Mouse (Mus musculus) heart, adult 2 months (tissue): Measurements from ENCODE around the gene Slc22a21. TPM values are rescaled to one million over a fixed set of nuclear protein-coding genes. Genes with fewer than 3 reads are reported as not detected.
"Not testable (repeated sequence)": the region's sequence is repeated elsewhere in the genome, so short reads cannot be mapped to it uniquely, and the experiment has no call there.

Source experiments
- DNase-seq, 2 experiments: peaks; one replicate each; pipeline ENCODE4 v3.0.0; 2021
- H3K27ac ChIP-seq: fragments of 200-600 bp; 2 replicates; pipeline ENCODE4 v1.8.1; 2022
- H3K27me3 ChIP-seq: fragments of 200-500 bp; 2 replicates; pipeline ENCODE4 v1.6.1; 2012; ENCODE audit warnings: mild to moderate bottlenecking, low read length, inconsistent platforms, mixed read lengths; ENCODE audit not compliant: control insufficient read depth, insufficient read depth
- H3K36me3 ChIP-seq: fragments of 200-500 bp; 2 replicates; pipeline ENCODE4 v1.6.1; 2012; ENCODE audit warnings: low read length, inconsistent platforms; ENCODE audit not compliant: control insufficient read depth, insufficient read depth
- H3K4me1 ChIP-seq: fragments of 200-500 bp; 2 replicates; pipeline ENCODE4 v1.6.1; 2011; ENCODE audit warnings: low read length; ENCODE audit not compliant: control insufficient read depth, insufficient read depth
- H3K4me3 ChIP-seq: fragments of 200-600 bp; 2 replicates; pipeline ENCODE4 v1.8.1; 2022
- H3K79me2 ChIP-seq: fragments of 200-500 bp; replicated peaks from 2 replicates; pipeline ENCODE4 v1.6.1; 2012; ENCODE audit warnings: mild to moderate bottlenecking, inconsistent platforms, low read length, moderate library complexity, mixed read lengths; ENCODE audit not compliant: control insufficient read depth, insufficient read depth
- H3K9ac ChIP-seq: fragments of 200-500 bp; 2 replicates; pipeline ENCODE4 v1.6.1; 2012; ENCODE audit warnings: low read depth, mild to moderate bottlenecking, control low read depth, inconsistent platforms, low read length, mixed read lengths
- CTCF ChIP-seq: fragments of 200-600 bp; IDR thresholded peaks from 2 replicates; pipeline ENCODE4 v1.8.1; 2022; ENCODE audit warnings: antibody characterized with exemption, mild to moderate bottlenecking, moderate library complexity
- EP300 ChIP-seq: fragments of 200-500 bp; IDR thresholded peaks from 2 replicates; pipeline ENCODE4 v1.6.1; 2011; ENCODE audit warnings: low read depth, low read length, control low read depth; ENCODE audit not compliant: insufficient read depth
- POLR2A ChIP-seq: fragments of 200-500 bp; IDR thresholded peaks from 2 replicates; pipeline ENCODE4 v1.6.1; 2011; ENCODE audit warnings: mild to moderate bottlenecking, low read depth, low read length, control low read depth; ENCODE audit not compliant: insufficient read depth
- WGBS: fragments of 180-500 bp; shearing (Covaris S2); methylation state at CpG from one replicate; pipeline ENCODE4 v1.1.7; 2018; 5-methylcytosine and 5-hydroxymethylcytosine counted together
- intact Hi-C: fragments of 180-260 bp; cut with DNase I; formaldehyde crosslinking; loops from one replicate; pipeline ENCODE4 v1.15.1; 2025
- polyA plus RNA-seq: library from polyadenylated mRNA; depleted of rRNA; stranded (reverse); fragments of >200 nt; gene quantifications from 2 replicates; pipeline ENCODE4 v1.2.3, GENCODE M21; 2012
- total RNA-seq, 2 experiments: library from RNA; stranded (reverse); gene quantifications; 2 replicates each; pipeline ENCODE4 v1.2.3; 2021

The Slc22a21 gene
- total and polyA plus RNA-seq, 3 experiments: 0.61 to 1.5 (median 1.3) TPM

DNA sequence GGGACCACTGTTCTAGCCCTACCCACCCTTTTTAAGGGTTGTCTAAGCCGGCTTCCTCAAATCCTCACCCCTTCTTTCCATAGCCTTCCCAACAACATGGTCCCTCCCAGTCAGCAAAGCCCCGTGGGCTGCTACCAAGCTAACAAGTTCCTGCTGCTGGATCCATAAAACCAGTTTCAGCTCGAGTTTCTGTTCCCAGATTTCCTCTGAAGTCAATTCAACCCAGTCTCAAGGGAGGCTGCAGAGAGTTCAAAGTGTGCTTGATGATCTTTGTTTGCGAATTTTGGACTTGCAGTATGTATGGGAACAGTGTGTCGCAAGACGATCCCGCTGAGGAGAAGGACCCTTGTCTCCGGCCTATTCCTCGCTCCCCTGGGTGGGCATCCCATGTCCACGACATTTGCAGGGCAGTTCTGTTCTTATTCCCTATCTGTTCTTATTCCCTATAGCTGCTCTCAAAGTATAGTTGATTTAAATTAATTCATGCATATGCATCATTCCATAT is 28.3 kb upstream of the Slc22a21 start:
- TF ChIP-seq EP300 (no peak), CTCF (no peak), POLR2A (no peak)

DNA sequence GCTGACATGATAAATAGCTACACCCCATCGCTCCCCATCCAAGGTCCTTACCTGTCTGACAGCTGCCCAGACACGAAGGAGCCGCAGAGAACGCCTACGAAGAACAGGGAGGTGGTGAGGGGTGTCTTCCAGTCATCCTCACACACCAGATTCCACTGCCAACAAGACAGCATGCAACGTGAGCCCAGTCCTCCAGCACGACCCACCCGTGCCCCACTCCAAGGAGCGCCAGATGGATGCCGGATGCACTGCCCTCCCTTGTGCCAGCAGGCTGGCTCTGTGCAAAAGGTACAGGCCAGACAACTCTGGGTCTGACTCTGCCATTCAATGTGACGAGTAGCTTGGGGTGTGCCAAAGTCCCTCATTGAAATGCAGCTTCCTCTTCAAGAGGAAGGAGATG is 27.6 kb upstream of the Slc22a21 start:
- 80% methylated on average over 11 of the region's 11 CpGs for WGBS
- intact Hi-C loops: no loop called here
- H3K4me3 ChIP-seq: no peak overlapping the region
- no peaks in the 10 kb centered on the region for H3K27me3 ChIP-seq
- H3K4me1 ChIP-seq: peaks cover 6% of the 10 kb centered on the region; the same call in 1 of the 2 replicates
- H3K79me2 ChIP-seq: no peaks in the 10 kb centered on the region
- TF ChIP-seq POLR2A (no peak), EP300 (no peak), CTCF (no peak)
- DNase-seq: no peak
- no peak overlapping the region for H3K9ac ChIP-seq
- H3K27ac ChIP-seq: peak overlapping the region; percentile 28
- no peaks in the 10 kb centered on the region for H3K36me3 ChIP-seq

More for the DNA sequence above, 28.3 kb upstream of the Slc22a21 start:
- H3K27me3 ChIP-seq: no peaks in the 10 kb centered on the region
- WGBS: 72% methylated on average over 10 of the region's 10 CpGs
- H3K9ac ChIP-seq: no peak overlapping the region
- no peaks in the 10 kb centered on the region for H3K36me3 ChIP-seq
- H3K4me1 ChIP-seq: peaks cover 6% of the 10 kb centered on the region; the same call in 1 of the 2 replicates
- peak in 1 of 2 experiments; percentile 15 for DNase-seq
- no peaks in the 10 kb centered on the region for H3K79me2 ChIP-seq
- no peak overlapping the region for H3K4me3 ChIP-seq
- no peak overlapping the region for H3K27ac ChIP-seq
- intact Hi-C loops: no loop called here

DNA sequence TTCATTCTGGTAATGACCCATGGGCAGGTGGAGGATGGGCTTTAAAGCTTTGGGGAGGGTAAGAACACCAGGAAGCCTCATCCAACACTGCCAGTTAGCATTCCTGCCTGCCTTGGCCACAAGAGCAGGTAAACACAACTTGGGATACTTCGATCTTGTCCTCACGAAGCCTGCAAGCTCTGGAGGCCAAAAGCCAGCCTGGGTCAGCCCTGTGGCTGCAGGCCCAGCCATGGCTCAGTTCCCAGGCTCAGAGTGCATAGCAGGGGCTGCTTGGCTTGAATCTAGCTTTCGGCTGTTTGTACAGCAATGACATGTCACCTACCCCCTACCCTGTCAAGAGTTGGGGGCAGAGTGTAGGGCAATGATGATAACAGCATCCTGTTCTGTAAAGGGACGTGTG is 26.8 kb upstream of the Slc22a21 start:
- Histone ChIP-seq H3K4me1 (peaks cover 6% of the 10 kb centered on the region; the same call in 1 of the 2 replicates), H3K27ac (no peak overlapping the region; the same call in 1 of the 2 replicates), H3K79me2 (no peaks in the 10 kb centered on the region), H3K36me3 (no peaks in the 10 kb centered on the region), H3K9ac (no peak overlapping the region), H3K4me3 (no peak overlapping the region), H3K27me3 (no peaks in the 10 kb centered on the region)
- intact Hi-C loops: no loop called here
- no peak for TF ChIP-seq CTCF
- TF ChIP-seq EP300: peak; percentile 62; the same call in 1 of the 2 replicates
- TF ChIP-seq POLR2A: no peak
- 37% methylated on average over 4 of the region's 4 CpGs for WGBS
- peak; percentile 74 to 81 for DNase-seq

DNA sequence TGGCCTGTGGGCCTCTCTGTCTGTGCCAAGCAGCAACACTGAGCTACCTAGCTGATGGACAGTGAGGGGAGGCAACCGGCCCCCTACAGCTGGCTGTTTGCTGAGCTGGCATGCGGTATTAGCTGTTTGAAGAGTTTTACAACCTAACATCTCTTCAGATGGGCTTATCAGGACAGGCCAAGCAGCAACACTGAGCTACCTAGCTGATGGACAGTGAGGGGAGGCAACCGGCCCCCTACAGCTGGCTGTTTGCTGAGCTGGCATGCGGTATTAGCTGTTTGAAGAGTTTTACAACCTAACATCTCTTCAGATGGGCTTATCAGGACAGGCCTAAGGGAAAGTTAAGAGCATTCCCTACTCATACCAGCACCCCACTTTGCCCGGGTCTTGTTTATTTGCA is 26.2 kb upstream of the Slc22a21 start:
- H3K36me3 ChIP-seq, H3K9ac ChIP-seq, H3K4me1 ChIP-seq, DNase-seq, H3K4me3 ChIP-seq, H3K79me2 ChIP-seq, H3K27me3 ChIP-seq, intact Hi-C loops, H3K27ac ChIP-seq: not testable (repeated sequence)
- 74% methylated on average over 5 of the region's 5 CpGs for WGBS

DNA sequence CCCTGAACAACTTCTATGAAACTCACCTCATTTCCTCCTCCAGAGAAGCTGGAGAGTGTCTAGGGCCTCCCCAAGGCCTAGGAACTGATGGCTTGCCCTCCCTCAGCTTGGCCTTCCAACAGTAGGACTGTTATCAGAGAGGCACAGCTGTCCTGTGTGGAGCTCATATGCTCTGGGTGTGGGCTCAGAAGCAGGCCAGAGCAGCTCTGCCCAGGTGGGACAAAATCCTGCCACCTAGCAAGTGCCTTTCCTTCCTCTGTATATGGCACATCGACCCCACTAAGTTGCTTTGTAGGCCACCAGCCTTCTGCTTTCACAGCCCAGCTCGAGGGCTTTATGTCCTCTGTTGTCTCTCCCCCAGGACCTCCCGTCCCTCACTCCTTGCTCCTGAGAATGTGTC is 24.6 kb upstream of the Slc22a21 start:
- no peak overlapping the region for H3K9ac ChIP-seq
- peaks cover 6% of the 10 kb centered on the region; the same call in 1 of the 2 replicates for H3K4me1 ChIP-seq
- H3K79me2 ChIP-seq: no peaks in the 10 kb centered on the region
- no peak for TF ChIP-seq EP300
- TF ChIP-seq CTCF: no peak
- TF ChIP-seq POLR2A: no peak
- H3K36me3 ChIP-seq: no peaks in the 10 kb centered on the region
- no peak for DNase-seq
- no peak overlapping the region for H3K27ac ChIP-seq
- H3K4me3 ChIP-seq: no peak overlapping the region
- WGBS: 93% methylated on average over 3 of the region's 3 CpGs
- intact Hi-C loops: no loop called here
- H3K27me3 ChIP-seq: no peaks in the 10 kb centered on the region

DNA sequence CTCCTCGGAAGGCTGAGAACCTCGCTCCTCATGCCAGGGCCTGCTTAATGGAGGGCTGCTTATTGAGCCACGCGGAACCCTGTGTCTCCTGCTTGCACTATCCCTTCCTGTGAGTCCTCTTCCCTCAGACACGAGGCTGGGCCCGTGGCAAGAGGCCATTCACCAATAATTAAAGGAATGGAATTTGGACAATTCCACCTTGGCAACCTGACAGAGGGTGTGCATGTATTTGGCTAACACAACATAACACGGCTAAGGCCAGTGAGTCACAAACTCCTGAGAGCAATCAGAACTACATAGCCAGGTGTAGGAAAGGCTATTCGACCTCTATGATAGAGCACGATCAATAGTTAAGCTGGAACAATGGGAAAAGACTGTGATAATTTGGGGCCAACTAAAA is 24.1 kb upstream of the Slc22a21 start:
- H3K9ac ChIP-seq: no peak overlapping the region
- TF ChIP-seq POLR2A: no peak
- no peak for TF ChIP-seq CTCF
- TF ChIP-seq EP300: no peak
- no peak overlapping the region for H3K27ac ChIP-seq
- H3K4me1 ChIP-seq: peaks cover 6% of the 10 kb centered on the region; the same call in 1 of the 2 replicates
- no peaks in the 10 kb centered on the region for H3K79me2 ChIP-seq
- peak in 1 of 2 experiments; percentile 51 for DNase-seq
- intact Hi-C loops: no loop called here
- no peaks in the 10 kb centered on the region for H3K27me3 ChIP-seq
- H3K4me3 ChIP-seq: no peak overlapping the region
- no peaks in the 10 kb centered on the region for H3K36me3 ChIP-seq
- 50% methylated on average over 9 of the region's 9 CpGs for WGBS
